Mouse (Mus musculus) cortical plate, adult 2 months (tissue): ENCODE data around the gene Olfm1.

Experiments
- CTCF ChIP-seq: fragments of 200-500 bp; IDR thresholded peaks from 2 replicates; pipeline ENCODE4 v1.5.1; 2011; ENCODE audit warnings: mild to moderate bottlenecking, control low read depth, low read length; ENCODE audit not compliant: insufficient read depth; ENCODE audit errors: extremely low read depth
- POLR2A ChIP-seq: fragments of 200-500 bp; IDR thresholded peaks from 2 replicates; pipeline ENCODE4 v1.6.1; 2011; ENCODE audit warnings: mild to moderate bottlenecking, low read length, control low read depth; ENCODE audit not compliant: insufficient read depth; ENCODE audit errors: extremely low read depth

GRCm38 (mm10) chr2:28165570-28165969 lies 27.2 kb upstream of the Olfm1 start:
- no peak for TF ChIP-seq POLR2A
- TF ChIP-seq CTCF: no peak
